Mouse (Mus musculus): ENCODE results near the gene Atl2.

- TF ChIP-seq CTCF (IDR thresholded peaks at IDR 0.05; ENCODE audit: extremely low read depth, insufficient read depth, insufficient read length, insufficient replicate concordance) (no peak), POLR2A (IDR thresholded peaks at IDR 0.05; ENCODE audit: low read depth, low read length) (no peak)
These were observed 38.4 kb upstream of the Atl2 start for GRCm38 (mm10) chr17:79934370-79934769.
